Mouse (Mus musculus) megakaryocyte progenitor cell, adult 5-6 weeks (primary cell): ENCODE results near the gene Nrsn1. TPM values are rescaled to one million over a fixed set of nuclear protein-coding genes. Genes with fewer than 3 reads are reported as not detected.
"Not testable (repeated sequence)": the region's sequence is repeated elsewhere in the genome, so short reads cannot be mapped to it uniquely, and the experiment has no call there.

Source experiments
- ATAC-seq: replicated peaks from 2 replicates; pipeline ENCODE4 v1.8.0; 2016; ENCODE audit warnings: mild to moderate bottlenecking, moderate TSS enrichment, inconsistent platforms; ENCODE audit not compliant: poor library complexity
- total RNA-seq, 2 experiments: library from RNA; stranded (forward) in 1 of 2; stranded (reverse) in 1 of 2; fragments of 157-497, 149-512 nt in 1 of 2; fragments of 200-1000 nt in 1 of 2; gene quantifications; 2 replicates each; pipeline versions ENCODE4 v1.2.3 to v1.2.4; 2015 to 2017

Nrsn1 gene
- total RNA-seq (2015) (not detected in 2 replicates), total RNA-seq (2017) (not detected in 2 replicates)

DNA sequence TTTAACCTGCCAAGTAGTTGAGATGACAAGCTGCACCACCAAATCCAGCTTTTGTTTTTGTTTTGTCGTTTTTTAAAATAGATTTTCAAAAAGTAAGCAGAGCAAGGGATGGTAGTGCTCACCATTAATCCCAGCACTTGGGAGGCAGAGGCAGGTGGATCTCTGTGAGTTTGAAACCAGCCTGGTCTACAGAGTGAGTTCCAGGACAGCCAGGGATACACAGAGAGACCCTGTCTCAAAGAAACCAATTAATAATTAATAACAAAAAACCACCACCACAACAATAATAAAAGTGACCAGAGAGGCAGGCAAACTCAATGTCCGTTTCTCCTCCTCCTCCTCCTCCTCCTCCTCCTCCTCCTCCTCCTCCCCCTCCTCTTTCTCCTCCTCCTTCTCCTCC, at the start of gene Nrsn1:
Nrsn1 (minus strand) TSS at position 101 of the 400 bp plus-strand sequence.
- ATAC-seq: not testable (repeated sequence)

DNA sequence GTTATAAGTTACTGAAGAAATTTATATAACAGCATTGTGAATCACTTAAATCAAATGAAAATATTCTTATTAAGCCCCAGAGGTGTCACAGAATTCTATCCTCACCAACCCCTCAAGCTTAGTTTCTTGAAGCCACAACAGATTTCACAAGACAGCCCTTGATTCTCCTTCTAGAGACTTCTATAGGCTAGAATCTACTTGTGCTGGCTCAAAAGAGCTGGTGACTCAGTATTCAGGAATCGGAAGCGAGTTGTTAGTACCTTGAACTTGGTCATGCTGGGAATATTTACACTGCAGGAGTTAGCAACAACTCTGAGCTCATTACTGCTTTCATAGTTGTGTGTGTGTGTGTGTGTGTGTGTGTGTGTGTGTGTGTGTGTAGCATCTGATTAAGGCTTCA, 41.8 kb upstream of the Nrsn1 start:
- ATAC-seq: no peak

DNA sequence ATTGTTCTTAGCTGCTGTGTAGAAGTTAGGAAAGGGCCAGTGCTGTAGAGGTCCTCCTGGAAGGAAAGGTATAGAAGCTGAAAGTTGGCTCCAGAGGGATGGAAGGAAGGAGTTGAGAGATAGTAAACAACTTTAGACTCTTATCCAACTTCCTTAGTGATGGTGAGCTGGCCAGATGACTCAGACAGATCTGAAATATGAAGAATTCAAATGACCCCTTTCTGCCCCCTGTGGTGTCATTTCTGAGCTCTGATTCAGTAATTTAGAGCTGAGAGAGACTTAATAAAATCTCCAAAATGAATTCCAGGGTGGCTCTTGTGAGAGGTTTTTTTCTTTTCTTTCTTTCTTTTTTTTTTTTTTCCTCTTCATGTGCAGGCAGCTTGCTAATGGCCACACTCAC, 39.8 kb upstream of the Nrsn1 start:
- ATAC-seq: no peak

DNA sequence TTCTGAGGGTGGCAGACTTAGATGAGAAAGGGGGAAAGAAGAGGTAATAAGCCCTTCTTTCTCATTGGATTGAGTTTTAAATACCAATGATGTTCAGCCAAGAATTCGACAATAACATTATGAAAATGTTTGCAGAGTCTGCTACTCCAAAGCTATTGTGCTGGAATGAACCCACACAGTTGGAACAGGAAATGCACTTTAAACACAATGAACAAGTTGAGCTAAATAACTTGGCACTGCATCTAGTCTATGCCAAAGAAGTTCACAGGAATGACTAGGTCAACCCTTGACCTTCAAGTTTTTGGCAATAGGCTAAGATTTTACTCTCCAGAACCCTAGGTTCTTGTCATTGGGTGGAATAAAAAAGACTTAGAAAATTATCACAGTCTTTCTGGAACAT, 18.4 kb upstream of the Nrsn1 start:
- no peak for ATAC-seq

DNA sequence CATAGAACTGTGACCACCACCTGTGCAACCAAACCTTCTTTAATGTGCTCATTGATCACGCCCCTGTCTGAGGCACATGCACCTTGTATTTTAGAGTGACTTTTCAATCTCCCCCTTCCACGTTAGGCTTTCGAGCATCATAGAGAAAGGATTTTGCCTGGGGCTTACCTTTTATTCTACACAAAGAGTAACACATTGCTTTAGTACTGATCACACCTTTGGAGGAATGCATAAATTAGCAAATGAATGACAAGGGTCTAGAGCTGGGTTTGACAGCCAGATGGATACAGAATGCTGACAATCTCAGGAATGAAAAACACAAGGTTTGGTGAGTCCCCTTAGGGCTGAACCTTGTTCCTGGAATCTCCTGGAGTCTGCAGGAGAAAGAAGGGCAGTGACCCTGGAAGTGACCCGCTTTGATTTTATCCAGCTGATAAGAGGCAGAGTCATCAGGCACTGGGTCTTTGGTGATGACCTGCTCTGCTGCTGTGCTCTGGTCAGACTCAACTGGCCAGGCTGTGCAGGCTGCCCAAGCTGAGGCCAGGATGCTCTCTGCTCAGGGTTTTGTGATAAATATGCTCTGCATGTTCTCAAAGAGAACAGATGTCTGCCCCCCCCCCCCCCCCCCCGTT, 4.7 kb upstream of the Nrsn1 start:
- ATAC-seq: no peak

DNA sequence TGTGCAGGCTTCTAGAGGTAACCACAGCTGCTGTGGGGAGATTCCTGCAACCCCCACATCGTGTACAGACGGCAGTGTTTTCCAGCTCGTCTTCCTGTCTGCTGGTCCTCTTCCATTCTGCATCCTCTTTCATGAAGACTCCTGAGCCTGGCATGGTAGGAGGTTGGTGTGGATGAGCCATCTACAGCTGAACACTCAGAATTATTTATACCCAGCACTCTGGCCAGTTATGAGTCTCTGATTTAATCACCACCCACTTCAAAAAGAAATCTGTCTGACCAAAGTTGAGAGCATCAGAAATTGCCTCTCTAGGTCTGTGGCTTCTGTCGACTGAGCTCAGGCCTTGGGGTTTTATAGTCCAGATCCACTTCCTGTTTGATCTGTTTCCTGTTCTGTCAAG, 1.9 kb upstream of the Nrsn1 start:
- no peak for ATAC-seq

DNA sequence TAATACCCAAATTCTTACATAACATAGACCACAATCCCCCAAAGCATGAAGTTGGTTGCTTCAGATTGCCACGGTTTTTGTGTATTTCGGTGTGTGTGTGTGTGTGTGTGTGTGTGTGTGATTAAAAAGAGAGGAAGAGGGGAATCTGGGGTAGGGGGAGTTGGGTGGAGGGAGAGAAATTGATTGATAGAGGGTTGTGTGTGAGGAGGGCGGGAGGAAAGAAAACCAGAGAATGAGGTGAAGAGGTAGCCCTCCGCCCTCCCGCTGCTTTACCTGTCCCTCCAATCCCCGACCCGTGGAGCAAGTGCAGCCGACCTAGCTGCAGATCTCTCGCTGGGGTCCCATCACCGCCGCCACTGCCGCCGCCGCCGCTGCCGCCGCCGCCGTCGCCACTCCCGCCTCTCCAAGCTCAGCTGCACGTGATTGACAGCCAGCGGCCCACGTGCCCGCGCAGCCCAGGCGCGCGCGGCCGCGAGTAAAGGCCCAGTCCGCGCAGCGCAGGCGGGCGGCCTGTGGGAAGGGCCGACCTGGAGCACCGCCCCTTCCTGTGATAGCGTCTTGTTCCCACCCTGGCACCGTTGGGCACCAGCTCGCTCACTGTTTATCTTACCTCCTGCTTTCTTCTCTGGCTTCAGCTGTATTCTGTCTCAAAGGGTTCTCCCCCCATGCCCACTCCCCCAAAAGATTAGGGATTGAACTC, 583 bp downstream of the Nrsn1 start:
- peak; percentile 54 for ATAC-seq

DNA sequence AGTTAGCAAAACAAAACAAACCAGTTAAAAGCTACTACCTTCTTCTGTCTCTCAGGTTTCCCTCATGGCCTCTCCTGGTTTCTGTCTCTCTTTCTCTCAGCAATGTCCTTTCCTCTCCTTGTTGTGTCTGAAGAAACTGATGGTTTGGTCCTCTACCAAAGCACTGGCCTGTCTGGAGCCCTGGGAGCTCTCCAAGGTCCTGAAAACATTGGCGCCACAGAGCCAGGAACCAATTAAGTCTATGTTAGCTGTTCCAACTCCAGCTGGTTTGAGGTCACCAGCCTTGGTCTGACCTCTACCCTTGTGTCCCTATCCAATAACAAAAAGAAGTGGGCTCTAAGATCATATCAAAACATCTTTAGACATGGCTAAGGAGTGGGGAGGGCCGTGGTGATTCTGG, 1.3 kb downstream of the Nrsn1 start:
- peak; percentile 48; the same call in 1 of the 2 replicates for ATAC-seq

DNA sequence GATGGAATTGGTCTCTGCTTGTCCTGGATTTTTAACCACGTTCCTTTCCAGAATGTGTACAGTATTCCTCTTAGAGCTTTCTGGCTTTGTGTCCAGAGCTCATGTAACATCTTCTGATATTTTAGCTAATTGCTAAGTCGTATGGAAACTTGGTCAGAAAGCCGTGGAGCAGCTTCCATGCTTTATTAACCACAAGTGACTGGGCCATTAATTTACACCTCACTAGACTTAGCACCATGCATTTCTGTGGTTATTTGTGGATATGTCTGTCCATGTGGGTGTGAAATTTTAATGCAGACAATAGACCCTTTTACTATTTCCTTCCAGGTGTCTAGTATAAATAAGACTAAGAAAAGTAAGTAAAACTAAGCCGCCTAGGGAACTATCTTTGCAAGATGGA, 7.6 kb downstream of the Nrsn1 start:
- ATAC-seq: no peak

DNA sequence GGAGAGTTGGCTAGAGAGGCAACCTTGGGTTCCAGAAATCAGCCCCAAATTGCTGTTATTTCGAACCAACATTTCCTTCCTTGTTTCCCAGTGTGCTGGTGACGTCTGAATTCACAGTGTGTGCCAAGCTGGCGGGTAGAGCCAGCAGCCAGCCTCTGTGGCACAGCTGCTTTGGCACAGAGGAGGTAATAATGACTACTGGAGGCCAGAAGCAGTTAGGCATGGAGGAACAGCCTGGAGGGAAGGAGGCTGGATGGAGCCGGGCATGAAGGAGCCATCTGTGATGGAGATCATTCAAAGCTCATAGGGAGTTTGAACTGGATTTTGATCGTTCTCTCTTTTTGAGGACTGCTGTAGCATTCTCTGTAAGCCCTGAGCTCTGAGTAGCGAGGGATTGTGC, 12.7 kb downstream of the Nrsn1 start:
- ATAC-seq: no peak

DNA sequence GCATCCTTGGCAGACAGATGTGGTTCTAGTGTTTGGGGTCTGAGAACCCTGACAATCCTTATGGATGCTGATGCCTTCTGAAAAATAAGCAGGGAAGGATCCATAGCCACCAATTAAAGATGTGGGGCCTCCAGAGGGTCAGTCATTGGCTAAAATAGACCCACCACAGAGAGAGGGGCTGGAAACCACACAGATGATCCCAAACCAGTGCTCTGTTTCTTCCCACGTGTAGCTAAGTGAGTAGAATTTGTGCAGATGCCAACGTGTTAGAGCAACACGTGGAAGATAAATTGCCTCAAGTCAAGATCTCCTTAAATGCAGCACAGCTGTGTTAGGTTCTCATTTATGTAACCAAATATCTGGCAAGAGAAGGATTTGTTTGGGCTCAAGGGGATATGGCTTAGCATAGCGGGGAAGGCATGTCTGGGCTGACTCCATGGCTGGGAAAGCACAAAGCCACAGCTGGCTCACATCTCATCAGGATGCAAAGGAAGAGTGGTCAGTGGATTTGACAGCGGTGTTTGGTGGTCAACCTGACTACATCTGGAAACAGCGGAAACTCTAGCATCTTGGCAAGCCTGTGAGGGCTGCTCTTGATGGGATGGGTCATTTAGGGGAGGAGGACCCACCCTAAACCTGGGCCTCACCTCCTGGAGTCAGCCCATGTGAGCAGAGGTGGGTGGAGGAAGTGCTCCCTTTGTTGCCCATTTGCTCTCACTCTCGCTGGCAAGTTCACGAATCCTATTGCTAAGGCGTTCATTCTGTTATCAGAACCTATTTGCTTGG, 15.6 kb downstream of the Nrsn1 start:
- no peak for ATAC-seq

DNA sequence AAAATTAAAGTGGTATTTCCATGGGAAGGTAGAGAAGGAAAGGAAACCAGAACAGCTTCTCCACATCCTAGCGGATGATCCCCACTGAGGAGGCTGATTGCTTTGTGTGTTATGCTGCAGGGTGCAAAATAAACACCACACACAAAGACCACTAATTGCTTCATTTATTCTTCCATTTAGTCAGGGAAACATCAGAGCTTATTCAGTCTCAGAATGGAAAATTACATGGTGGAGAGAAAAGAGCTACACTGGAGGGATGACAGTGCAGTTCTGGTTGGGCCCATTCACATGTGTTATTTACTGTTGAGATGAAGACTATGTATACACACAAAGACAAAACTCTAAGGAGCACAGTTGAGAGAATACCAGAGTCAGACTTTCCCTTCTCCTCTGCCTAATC, 18.4 kb downstream of the Nrsn1 start:
- ATAC-seq: no peak

DNA sequence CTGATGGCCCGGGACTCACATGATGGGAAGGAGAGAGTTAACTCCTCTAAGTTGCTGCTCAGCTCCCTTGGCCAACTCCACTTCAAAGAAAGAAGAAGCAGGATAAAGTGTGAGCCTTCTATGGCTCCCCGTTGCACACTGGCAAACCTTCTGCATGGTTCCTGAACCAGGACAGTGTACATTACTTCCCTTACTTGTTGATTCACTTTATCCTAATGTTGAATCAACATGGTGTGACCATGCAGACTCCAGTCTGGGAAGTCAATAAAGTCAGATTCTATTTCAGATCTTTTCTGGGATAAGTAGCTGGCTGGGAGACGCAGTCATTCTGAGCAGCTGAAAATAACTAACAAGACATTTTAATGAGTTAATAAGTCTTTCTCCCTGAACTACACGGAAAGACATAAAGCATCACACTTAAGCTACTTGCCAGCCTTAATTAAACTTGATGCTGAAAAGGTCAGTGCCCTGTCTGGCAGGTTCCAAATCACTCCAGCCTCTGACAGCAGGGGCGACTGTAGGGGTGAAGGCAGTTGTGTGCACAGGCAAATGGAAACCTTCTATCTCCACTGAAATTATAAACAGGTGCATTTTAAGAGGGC, 50.0 kb downstream of the Nrsn1 start:
- ATAC-seq: no peak

DNA sequence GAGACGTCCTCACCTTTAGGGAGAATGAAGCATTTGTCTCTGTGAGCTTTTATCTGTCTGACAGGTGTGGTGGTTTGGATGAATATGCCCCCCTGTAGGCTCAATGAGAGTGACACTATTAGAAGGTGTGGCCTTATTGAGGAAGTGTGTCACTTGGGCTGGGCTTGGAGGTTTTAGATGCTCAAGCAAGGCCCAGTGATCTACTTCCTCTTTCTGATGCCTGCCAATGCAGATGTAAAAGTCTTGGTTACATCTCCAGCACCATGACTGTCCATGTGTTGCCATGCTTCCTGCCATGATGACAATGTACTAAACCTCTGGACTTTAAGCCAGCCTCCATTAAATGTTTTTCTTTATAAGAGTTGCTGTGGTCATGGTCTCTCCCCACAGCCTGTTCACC, 51.9 kb downstream of the Nrsn1 start:
- ATAC-seq: peak; percentile 48; the same call in 1 of the 2 replicates

DNA sequence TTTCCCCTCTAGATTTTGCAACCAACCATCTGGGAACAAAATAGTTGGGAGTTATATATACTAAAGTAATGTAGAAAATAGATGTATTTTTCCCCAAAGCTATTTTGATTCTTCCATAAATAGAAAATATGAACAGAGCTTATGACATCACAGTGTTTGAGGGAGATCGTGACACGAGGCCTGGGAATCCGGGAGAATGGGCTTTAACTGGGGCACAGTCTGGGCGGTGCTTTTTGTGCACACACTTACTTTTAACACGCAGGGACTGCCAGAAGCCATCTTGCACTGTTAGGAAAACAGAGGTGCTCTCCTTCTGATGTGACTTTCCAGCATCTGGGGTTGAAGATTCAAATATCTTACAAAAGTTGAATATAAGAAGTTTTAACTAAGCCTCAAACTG, 63.4 kb downstream of the Nrsn1 start:
- ATAC-seq: no peak

Other genes with a start within 250 kb of the Nrsn1 start
- not detected in 2 replicates for gene Dcdc2a, start 214.5 kb downstream of the Nrsn1 start, total RNA-seq (2015)
- gene Dcdc2a, start 214.5 kb downstream of the Nrsn1 start, total RNA-seq (2017): not detected in 2 replicates